Mouse (Mus musculus) liver, adult 2 months (tissue): Measurements from ENCODE around the gene 4931406C07Rik. TPM values are rescaled to one million over a fixed set of nuclear protein-coding genes. Genes with fewer than 3 reads are reported as not detected.

Source experiments
- DNase-seq: peaks from one replicate; pipeline ENCODE4 v3.0.0-alpha.2; 2011; ENCODE audit warnings: low read depth, low spot score; ENCODE audit errors: extremely low read depth
- H3K27ac ChIP-seq: fragments of 200-500 bp; replicated peaks from 2 replicates; pipeline ENCODE4 v1.5.1; 2012; ENCODE audit warnings: low read depth, mild to moderate bottlenecking, control low read depth, inconsistent platforms, low read length; ENCODE audit not compliant: insufficient read depth
- H3K27me3 ChIP-seq: fragments of 200-500 bp; 2 replicates; pipeline ENCODE4 v1.6.1; 2012; ENCODE audit warnings: mild to moderate bottlenecking, moderate library complexity, low read length, inconsistent platforms; ENCODE audit not compliant: control insufficient read depth, insufficient read depth
- H3K36me3 ChIP-seq: fragments of 200-500 bp; 2 replicates; pipeline ENCODE4 v1.6.1; 2012; ENCODE audit warnings: low read length, inconsistent platforms; ENCODE audit not compliant: control insufficient read depth, insufficient read depth
- H3K4me1 ChIP-seq: fragments of 200-500 bp; 2 replicates; pipeline ENCODE4 v1.6.1; 2011; ENCODE audit warnings: low read length; ENCODE audit not compliant: control insufficient read depth, insufficient read depth
- H3K4me3 ChIP-seq: fragments of 200-500 bp; 2 replicates; pipeline ENCODE4 v1.5.1; 2011; ENCODE audit warnings: low read depth, mild to moderate bottlenecking, control low read depth, low read length, moderate library complexity; ENCODE audit not compliant: insufficient read depth
- H3K79me2 ChIP-seq: fragments of 200-500 bp; 2 replicates; pipeline ENCODE4 v1.6.1; 2012; ENCODE audit warnings: inconsistent platforms, mild to moderate bottlenecking, low read length, moderate library complexity; ENCODE audit not compliant: control insufficient read depth, insufficient read depth
- H3K9ac ChIP-seq: fragments of 200-500 bp; 2 replicates; pipeline ENCODE4 v1.6.1; 2012; ENCODE audit warnings: low read depth, mild to moderate bottlenecking, control low read depth, inconsistent platforms, low read length
- CTCF ChIP-seq: fragments of 200-500 bp; IDR thresholded peaks from 2 replicates; pipeline ENCODE4 v1.5.1; 2011; ENCODE audit warnings: low read depth, low read length, control low read depth
- POLR2A ChIP-seq: fragments of 200-500 bp; IDR thresholded peaks from 2 replicates; pipeline ENCODE4 v1.6.1; 2011; ENCODE audit warnings: low read length, control low read depth; ENCODE audit not compliant: insufficient read depth; ENCODE audit errors: extremely low read depth
- whole genome bisulfite sequencing: fragments of 180-500 bp; shearing (Covaris S2); methylation state at CpG from one replicate; pipeline ENCODE4 v1.1.7; 2018; 5-methylcytosine and 5-hydroxymethylcytosine counted together
- polyA plus RNA-seq: library from polyadenylated mRNA; depleted of rRNA; stranded (reverse); fragments of >200 nt; gene quantifications from 2 replicates; pipeline ENCODE4 v1.2.3, GENCODE M21; 2012
- total RNA-seq: library from RNA; depleted of rRNA; stranded (reverse); fragments of >200 nt; gene quantifications from 2 replicates; pipeline ENCODE4 v1.2.3, GENCODE M21; 2014

The 4931406C07Rik gene
- total and polyA plus RNA-seq, 2 experiments, result 48.2 to 174 TPM

DNA sequence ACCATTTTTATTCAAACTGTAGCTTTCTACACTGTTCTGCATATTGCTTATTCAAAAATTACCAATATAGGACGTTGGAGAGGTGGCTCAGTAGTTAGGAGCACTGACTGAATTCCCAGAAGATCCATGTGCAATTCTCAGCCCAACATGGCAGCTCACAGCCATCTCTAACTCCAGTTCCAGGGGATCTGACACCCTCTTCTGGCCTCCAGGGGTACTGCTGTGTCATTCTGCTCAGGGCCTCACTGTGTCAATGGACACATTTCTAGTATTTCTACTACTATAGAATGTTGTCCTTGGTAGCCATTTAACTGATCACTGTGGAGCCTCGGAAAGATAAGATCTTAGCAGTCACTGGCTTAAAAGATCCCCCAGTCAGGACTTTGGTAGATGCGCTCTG is 20.8 kb downstream of the 4931406C07Rik start:
- Histone ChIP-seq H3K4me1 (peaks cover 3% of the 10 kb centered on the region), H3K27ac (no peak overlapping the region), H3K36me3 (peaks cover 41% of the 10 kb centered on the region), H3K27me3 (no peaks in the 10 kb centered on the region), H3K79me2 (no peaks in the 10 kb centered on the region), H3K4me3 (no peak overlapping the region), H3K9ac (no peak overlapping the region)
- WGBS, result 84% methylated on average over 3 of the region's 3 CpGs
- no peak for DNase-seq
- TF ChIP-seq POLR2A (no peak), CTCF (peak; percentile 53)

DNA sequence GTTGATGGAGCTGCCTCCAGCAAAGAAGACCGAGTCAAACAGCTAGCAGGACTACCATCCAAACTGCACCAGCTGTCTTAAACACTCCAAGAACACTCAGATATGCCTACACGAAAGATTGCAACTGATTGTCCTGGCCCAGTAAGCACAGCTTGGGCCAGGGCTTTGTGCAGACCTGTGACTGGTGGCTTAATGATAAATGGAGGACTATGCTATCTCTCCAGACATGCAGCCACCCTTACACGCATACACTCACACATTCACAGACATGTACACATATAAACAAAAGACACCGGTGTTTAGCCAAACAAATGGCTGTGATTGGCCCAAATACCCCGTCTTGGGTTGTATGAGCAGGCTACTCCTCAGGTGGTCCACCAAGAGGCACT is 25.8 kb downstream of the 4931406C07Rik start:
- peaks cover 8% of the 10 kb centered on the region for H3K4me1 ChIP-seq

DNA sequence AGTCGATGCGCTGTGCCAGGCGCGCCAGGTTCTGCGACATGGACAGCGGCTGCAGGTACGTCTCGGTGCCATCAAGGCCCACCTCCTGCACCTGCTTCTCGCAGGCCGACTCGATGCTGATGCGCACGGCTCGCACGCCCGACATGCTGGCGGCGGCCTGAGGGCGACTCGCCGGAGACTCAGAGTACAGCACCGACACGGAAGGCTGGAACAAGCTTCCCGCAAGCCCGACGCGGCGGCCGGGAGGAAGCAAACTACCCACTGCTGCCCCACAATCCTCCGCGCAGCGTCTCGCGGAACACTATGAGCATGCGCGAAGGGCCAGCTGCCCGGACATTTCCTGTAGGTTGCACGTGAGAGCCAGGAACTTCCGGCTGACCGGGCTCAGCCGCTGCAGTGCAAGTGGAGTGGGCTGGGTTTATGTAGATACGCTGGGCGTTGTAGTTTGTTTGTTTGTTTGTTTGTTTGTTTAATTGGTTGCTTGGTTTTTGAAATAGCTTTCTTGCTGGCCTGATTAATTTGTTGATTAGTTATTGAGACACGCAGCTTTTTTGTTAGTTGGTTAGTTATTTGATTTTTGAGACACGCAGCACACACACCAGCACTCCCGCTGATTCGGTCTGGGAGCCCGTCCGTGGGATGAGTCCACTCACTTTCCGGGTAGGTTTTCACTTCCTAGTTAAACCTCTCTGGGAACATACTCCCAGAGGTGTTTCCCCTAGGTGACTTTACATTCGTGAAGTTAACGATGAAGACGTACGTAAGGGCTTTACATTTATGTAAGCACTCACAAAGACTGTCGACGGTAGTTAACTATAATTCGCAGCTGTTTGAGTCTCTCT is 26.4 kb downstream of the 4931406C07Rik start, which contains the start of gene Med17:
TSS of gene Med17 (minus strand) at position 283 of the 842 bp plus-strand sequence.
- Histone ChIP-seq H3K27me3 (no peaks in the 10 kb centered on the region), H3K27ac (peak within 1 kb of the TSS; percentile 79), H3K36me3 (peaks cover 16% of the 10 kb centered on the region), H3K4me1 (peaks cover 8% of the 10 kb centered on the region), H3K79me2 (no peaks in the 10 kb centered on the region), H3K4me3 (peak within 1 kb of the TSS; percentile 92), H3K9ac (peak within 1 kb of the TSS; percentile 96)
- WGBS, result 1% methylated on average over 57 of the region's 57 CpGs
- peak; percentile 89; the same call in 1 of the 2 replicates for TF ChIP-seq POLR2A
- TF ChIP-seq CTCF, result no peak
- DNase-seq, result peak; percentile 90

More for the DNA sequence above, 25.8 kb downstream of the 4931406C07Rik start:
- no peak for DNase-seq
- no peak for TF ChIP-seq POLR2A
- no peak for TF ChIP-seq CTCF
- 41% methylated on average over 5 of the region's 5 CpGs for WGBS
- H3K79me2 ChIP-seq, result no peaks in the 10 kb centered on the region
- peak overlapping the region; percentile 92 for H3K4me3 ChIP-seq
- peaks cover 12% of the 10 kb centered on the region for H3K36me3 ChIP-seq
- H3K9ac ChIP-seq, result peak overlapping the region; percentile 45
- peak overlapping the region; percentile 24; the same call in 1 of the 2 replicates for H3K27ac ChIP-seq
- no peaks in the 10 kb centered on the region for H3K27me3 ChIP-seq

DNA sequence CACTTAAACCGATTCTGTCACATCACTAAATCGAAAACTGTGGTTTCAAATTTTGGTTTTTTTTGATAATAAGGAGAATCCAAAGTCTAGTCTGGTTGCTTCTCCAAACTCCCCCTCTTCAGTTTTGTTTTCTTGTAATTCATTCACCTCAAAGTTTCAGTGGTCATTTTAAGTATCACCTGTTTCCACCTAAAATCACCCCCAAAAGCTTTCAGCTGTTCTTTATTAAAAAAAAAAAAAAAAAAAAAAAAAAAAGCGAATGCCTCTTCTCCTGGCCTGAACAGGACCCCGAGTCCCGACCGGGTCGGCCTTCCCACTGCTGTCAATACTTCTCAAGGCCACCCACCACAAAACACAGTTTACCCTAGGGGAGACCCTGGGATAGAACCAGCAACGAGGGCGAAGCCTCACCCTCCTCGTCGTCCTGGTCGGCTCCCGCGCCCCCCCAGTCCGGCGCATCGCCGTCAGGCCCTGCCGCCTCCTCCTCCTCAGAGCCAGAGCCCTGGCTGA is 27.1 kb downstream of the 4931406C07Rik start:
- H3K9ac ChIP-seq, result peak overlapping the region; percentile 96

DNA sequence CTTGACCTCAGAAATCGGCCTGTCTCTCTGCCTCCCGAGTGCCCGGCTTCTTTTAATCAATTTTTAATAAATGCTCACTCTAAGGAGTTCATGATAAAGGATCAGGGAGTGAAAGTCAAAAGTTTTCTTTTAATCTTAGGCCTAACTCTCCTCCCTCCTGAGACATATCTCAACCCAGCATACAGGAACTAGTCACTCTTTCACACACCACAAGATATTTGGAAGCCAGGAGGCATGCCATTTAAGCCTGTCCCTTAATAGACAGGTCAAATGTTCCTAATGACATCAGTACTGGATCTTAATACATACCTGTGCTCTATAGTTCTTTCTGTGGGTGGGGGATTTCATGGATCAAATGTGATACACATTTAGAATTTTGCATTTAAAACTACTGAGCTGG is 27.9 kb downstream of the 4931406C07Rik start:
- Histone ChIP-seq H3K9ac (no peak overlapping the region), H3K27ac (no peak overlapping the region), H3K27me3 (no peaks in the 10 kb centered on the region), H3K4me1 (peaks cover 8% of the 10 kb centered on the region), H3K79me2 (no peaks in the 10 kb centered on the region), H3K36me3 (peaks cover 28% of the 10 kb centered on the region), H3K4me3 (no peak overlapping the region)
- whole genome bisulfite sequencing, result 28% methylated on average over 3 of the region's 3 CpGs
- TF ChIP-seq CTCF (no peak), POLR2A (no peak)
- DNase-seq, result no peak

More for the DNA sequence above, 27.1 kb downstream of the 4931406C07Rik start:
- H3K79me2 ChIP-seq, result no peaks in the 10 kb centered on the region
- DNase-seq, result no peak
- no peaks in the 10 kb centered on the region for H3K27me3 ChIP-seq
- TF ChIP-seq CTCF (no peak), POLR2A (no peak)
- WGBS, result 6% methylated on average over 19 of the region's 19 CpGs
- peaks cover 20% of the 10 kb centered on the region for H3K36me3 ChIP-seq
- H3K4me3 ChIP-seq, result peak overlapping the region; percentile 92
- H3K27ac ChIP-seq, result peak overlapping the region; percentile 79
- peaks cover 8% of the 10 kb centered on the region for H3K4me1 ChIP-seq
